ENCODE assay signal across 10 mouse cellular contexts in the genomic region with DNA sequence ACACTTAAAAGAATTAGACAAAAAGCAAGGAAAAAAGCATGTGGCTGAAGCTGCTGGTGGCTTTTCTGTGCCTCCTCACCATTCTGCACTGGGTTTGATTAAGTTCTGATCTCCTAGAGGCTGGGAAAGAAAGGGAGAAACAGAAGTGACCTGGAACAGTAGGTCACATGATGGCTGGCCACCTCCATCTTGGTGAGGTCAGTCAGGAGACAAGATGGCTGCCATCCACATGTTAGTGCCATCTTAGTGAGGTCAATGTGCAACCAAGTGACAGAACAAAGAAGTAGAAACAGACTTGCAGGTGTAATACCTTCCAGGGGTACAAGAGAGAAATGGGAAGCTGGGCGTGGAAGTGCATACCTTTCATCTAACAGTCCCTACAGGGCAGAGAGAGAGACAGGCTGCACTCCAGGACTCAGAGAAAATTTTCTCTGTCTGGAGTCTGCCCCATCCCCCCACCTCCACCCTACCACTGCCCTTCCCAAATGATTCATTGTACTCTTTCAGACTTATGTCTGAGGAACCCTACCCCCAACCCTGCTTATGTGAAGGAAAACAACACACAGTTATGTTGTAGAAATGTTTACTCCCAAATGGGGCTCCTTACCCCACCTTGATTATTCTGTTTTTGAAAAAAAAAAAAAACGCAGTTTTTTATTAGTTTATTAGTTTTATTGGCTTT.
DNase-seq lines count a peak whose midpoint lies in the region; ATAC-seq lines count a peak whose summit lies in the region.
"Had no signal": no experiment of that assay in that cellular context is flagged by ENCODE, and none has a peak within 500 bp of the region (broad histone marks: within the 10 kb centered on the region; RNA-seq: fewer than 3 reads in every experiment).

No protein-coding gene starts in this region.

- 90% methylated on average over 2 of the region's 2 CpGs for WGBS in kidney, embryonic 14.5 days

- no peak overlapping the region for H3K9ac ChIP-seq in kidney, embryonic 14.5 days (ENCODE audit: low read depth, low read length)
- H3K9ac ChIP-seq: heart, embryonic 15.5 days; liver, embryonic 13.5 days had no signal

- H3K4me1 ChIP-seq in kidney, embryonic 14.5 days (ENCODE audit: control insufficient read depth, insufficient read depth, low read length) = no peaks in the 10 kb centered on the region
- H3K4me1 ChIP-seq: heart, embryonic 15.5 days; liver, embryonic 13.5 days had no signal

- H3K9me3 ChIP-seq in kidney, embryonic 14.5 days (ENCODE audit: control insufficient read depth, low read length) = no peaks in the 10 kb centered on the region
- H3K9me3 ChIP-seq: heart, embryonic 15.5 days; liver, embryonic 13.5 days had no signal

- no peak overlapping the region for H3K27ac ChIP-seq in kidney, embryonic 14.5 days (ENCODE audit: low read depth, low read length)
- H3K27ac ChIP-seq: heart, embryonic 15.5 days; liver, embryonic 13.5 days had no signal

- ATAC-seq in kidney, embryonic 14.5 days (ENCODE audit: low FRiP score, low TSS enrichment) = no peak
- ATAC-seq in megakaryocyte progenitor cell, adult 5-6 weeks (replicated peaks; ENCODE audit: poor library complexity) = peak; percentile 39; the same call in 1 of the 2 replicates

- no peaks in the 10 kb centered on the region for H3K27me3 ChIP-seq in kidney, embryonic 14.5 days (ENCODE audit: control insufficient read depth, insufficient read depth, low read length)
- H3K27me3 ChIP-seq: heart, embryonic 15.5 days; liver, embryonic 13.5 days had no signal

- H3K36me3 ChIP-seq in kidney, embryonic 14.5 days (ENCODE audit: control insufficient read depth, insufficient read depth, low read length) = no peaks in the 10 kb centered on the region
- H3K36me3 ChIP-seq: heart, embryonic 15.5 days; liver, embryonic 13.5 days had no signal

- peak; percentile 12 for DNase-seq in kidney, adult 11 months
- DNase-seq in ES-CJ7 (ENCODE audit: low read depth, low spot score) = peak; percentile 77
- DNase-seq in fibroblast of lung, adult 2 months (ENCODE audit: low read depth) = peak; percentile 18
- DNase-seq in left cerebral cortex, adult 8-10 months (ENCODE audit: low spot score in 2 of 2) = no peak
- DNase-seq in ovary, postnatal 36 days (ENCODE audit: low spot score) = no peak
- no peak for DNase-seq in adrenal gland, postnatal 25 days
- DNase-seq: liver, embryonic 13.5 days had no signal

- H3K4me2 ChIP-seq in kidney, embryonic 14.5 days (replicated peaks; ENCODE audit: low read depth, low read length) = no peak overlapping the region
- H3K4me2 ChIP-seq: heart, embryonic 15.5 days; liver, embryonic 13.5 days had no signal

- H3K4me3 ChIP-seq in kidney, embryonic 14.5 days (ENCODE audit: low read length) = no peak overlapping the region
- H3K4me3 ChIP-seq: heart, embryonic 15.5 days; liver, embryonic 13.5 days had no signal

Comparison
In these comparisons a context has a peak if more than half of its experiments do, and no peak if none do; other contexts are left out.
1. DNase-seq: peak in kidney, adult 11 months (single experiment), ES-CJ7 (single experiment) and fibroblast of lung, adult 2 months (single experiment); none in left cerebral cortex, adult 8-10 months (0 of 2), ovary, postnatal 36 days (single experiment) and adrenal gland, postnatal 25 days (single experiment).